Comparison of ENCODE assay signal across 9 mouse cellular contexts in genomic region chr8:13412891-13413558, GRCm38 (mm10). TPM values are rescaled to one million over a fixed set of nuclear protein-coding genes. Genes with fewer than 3 reads are reported as not detected.
DNase-seq lines count a peak whose midpoint lies in the region; ATAC-seq and TF ChIP-seq lines count a peak whose summit lies in the region.
"Had no signal": no experiment of that assay in that cellular context is flagged by ENCODE, and none has a peak within 500 bp of the region (broad histone marks: within the 10 kb centered on the region; RNA-seq: fewer than 3 reads in every experiment).

No protein-coding gene starts in this region.

- H3K4me3 ChIP-seq in thymus, adult 2 months (ENCODE audit: control insufficient read depth, insufficient read depth, low read length): no peak overlapping the region
- no peak overlapping the region for H3K4me3 ChIP-seq in liver, adult 2 months (ENCODE audit: insufficient read depth, low read depth, low read length)
- no peak overlapping the region for H3K4me3 ChIP-seq in neural tube, embryonic 15.5 days (replicated peaks)
- H3K4me3 ChIP-seq: heart, embryonic 13.5 days had no signal

- 0 out of 2 replicates have a peak, but pooled peaks have one; percentile 5 for ATAC-seq in neural tube, embryonic 15.5 days (ENCODE audit: low FRiP score)

- no peaks in the 10 kb centered on the region for H3K4me1 ChIP-seq in thymus, adult 2 months (replicated peaks; ENCODE audit: control insufficient read depth, insufficient read depth, low read length)
- no peaks in the 10 kb centered on the region for H3K4me1 ChIP-seq in liver, adult 2 months (ENCODE audit: control insufficient read depth, insufficient read depth, low read length)
- H3K4me1 ChIP-seq in neural tube, embryonic 15.5 days: no peaks in the 10 kb centered on the region
- H3K4me1 ChIP-seq: heart, embryonic 13.5 days had no signal

- H3K27ac ChIP-seq in thymus, adult 2 months (ENCODE audit: control insufficient read depth, insufficient read depth, low read length): no peak overlapping the region
- no peak overlapping the region for H3K27ac ChIP-seq in liver, adult 2 months (replicated peaks; ENCODE audit: insufficient read depth, low read depth, low read length)
- H3K27ac ChIP-seq in neural tube, embryonic 15.5 days (replicated peaks): no peak overlapping the region
- H3K27ac ChIP-seq: heart, embryonic 13.5 days had no signal

- DNase-seq in thymus, adult 2 months: peak; percentile 66
- DNase-seq in thymus, adult 18-20 months: no peak
- peak; percentile 69 for DNase-seq in adrenal gland, postnatal 14 days
- peak; percentile 51 for DNase-seq in embryo, embryonic 11.5 days (ENCODE audit: low read depth, low spot score)
- DNase-seq in kidney, adult 18-20 months: peak; percentile 54
- peak; percentile 36 for DNase-seq in liver, adult 2 months (ENCODE audit: extremely low read depth, low read depth, low spot score)
- peak; percentile 31 for DNase-seq in yolk sac, embryonic 10.5 days (ENCODE audit: low spot score)

- H3K9ac ChIP-seq in liver, adult 2 months (ENCODE audit: low read depth, low read length): no peak overlapping the region
- no peak overlapping the region for H3K9ac ChIP-seq in neural tube, embryonic 15.5 days (replicated peaks)
- H3K9ac ChIP-seq: heart, embryonic 13.5 days had no signal

- TF ChIP-seq CTCF in thymus, adult 2 months (IDR thresholded peaks at IDR 0.05; ENCODE audit: borderline replicate concordance, control insufficient read depth, extremely low read depth, insufficient read depth, low read length, poor library complexity): peak; percentile 64; the same call in 1 of the 2 replicates
- peak; percentile 90 for TF ChIP-seq CTCF in liver, adult 2 months (IDR thresholded peaks at IDR 0.05; ENCODE audit: low read depth, low read length)

- 65% methylated on average over 13 of the region's 13 CpGs for WGBS in thymus, adult 2 months
- WGBS in liver, adult 2 months: 61% methylated on average over 13 of the region's 13 CpGs
- WGBS in neural tube, embryonic 15.5 days: 61% methylated on average over 13 of the region's 13 CpGs

- no peaks in the 10 kb centered on the region for H3K9me3 ChIP-seq in neural tube, embryonic 15.5 days (replicated peaks)
- H3K9me3 ChIP-seq: heart, embryonic 13.5 days had no signal

- H3K79me2 ChIP-seq in liver, adult 2 months (ENCODE audit: control insufficient read depth, insufficient read depth, low read length): no peaks in the 10 kb centered on the region

- H3K4me2 ChIP-seq in neural tube, embryonic 15.5 days: no peak overlapping the region
- H3K4me2 ChIP-seq: heart, embryonic 13.5 days had no signal

- TF ChIP-seq POLR2A in thymus, adult 2 months (IDR thresholded peaks at IDR 0.05; ENCODE audit: control insufficient read depth, extremely low read depth, insufficient read depth, low read length, poor library complexity): no peak
- no peak for TF ChIP-seq POLR2A in liver, adult 2 months (IDR thresholded peaks at IDR 0.05; ENCODE audit: extremely low read depth, insufficient read depth, low read length)

- H3K27me3 ChIP-seq in thymus, adult 2 months (ENCODE audit: control insufficient read depth, insufficient read depth, low read length): no peaks in the 10 kb centered on the region
- no peaks in the 10 kb centered on the region for H3K27me3 ChIP-seq in liver, adult 2 months (ENCODE audit: control insufficient read depth, insufficient read depth, low read length)
- H3K27me3 ChIP-seq in neural tube, embryonic 15.5 days (replicated peaks): no peaks in the 10 kb centered on the region

- no peaks in the 10 kb centered on the region for H3K36me3 ChIP-seq in thymus, adult 2 months (ENCODE audit: control insufficient read depth, insufficient read depth, low read length)
- H3K36me3 ChIP-seq in liver, adult 2 months (ENCODE audit: control insufficient read depth, insufficient read depth, low read length): no peaks in the 10 kb centered on the region
- H3K36me3 ChIP-seq in neural tube, embryonic 15.5 days: no peaks in the 10 kb centered on the region
- H3K36me3 ChIP-seq: heart, embryonic 13.5 days had no signal

RNA-seq across cellular contexts. Expression of gene Grk1, which starts 8.1 kb away (rescaled TPM):
- polyA plus RNA-seq in thymus, adult 2 months (2012; rRNA removed): 0.05 and 0.09 TPM in 2 replicates
- 0.08 TPM in 1 of 2 replicates, not detected in the other for total RNA-seq in adrenal gland, postnatal 14 days (2021)
- not detected in 2 replicates for total RNA-seq in liver, adult 2 months (2014; rRNA removed)
- polyA plus RNA-seq in liver, adult 2 months (2012; rRNA removed): not detected in 2 replicates
- not detected in 2 replicates for polyA plus RNA-seq in neural tube, embryonic 15.5 days (2015; fragmentation: Nextera tagmentation; extraction: Ambion mirVana)
- polyA plus RNA-seq: heart, embryonic 13.5 days had no signal

RNA-seq across cellular contexts. Expression of gene Atp4b, which starts 16.4 kb away (rescaled TPM):
- polyA plus RNA-seq in thymus, adult 2 months (2012; rRNA removed): 0.65 and 0.71 TPM in 2 replicates
- not detected in 2 replicates for total RNA-seq in adrenal gland, postnatal 14 days (2021)
- not detected in 2 replicates for total RNA-seq in liver, adult 2 months (2014; rRNA removed)
- not detected in 2 replicates for polyA plus RNA-seq in liver, adult 2 months (2012; rRNA removed)
- not detected in 2 replicates for polyA plus RNA-seq in neural tube, embryonic 15.5 days (2015; fragmentation: Nextera tagmentation; extraction: Ambion mirVana)

RNA-seq across cellular contexts. Expression of gene Tmem255b, which starts 22.0 kb away (rescaled TPM):
- polyA plus RNA-seq in thymus, adult 2 months (2012; rRNA removed): 4.8 and 5.5 TPM in 2 replicates
- total RNA-seq in adrenal gland, postnatal 14 days (2021): 3.1 and 3.6 TPM in 2 replicates
- not detected in 2 replicates for total RNA-seq in liver, adult 2 months (2014; rRNA removed)
- 0.19 and 0.35 TPM in 2 replicates for polyA plus RNA-seq in liver, adult 2 months (2012; rRNA removed)
- 2.1 and 2.9 TPM in 2 replicates for polyA plus RNA-seq in neural tube, embryonic 15.5 days (2015; fragmentation: Nextera tagmentation; extraction: Ambion mirVana)

Comparison
In these comparisons a context has a peak if more than half of its experiments do, and no peak if none do; other contexts are left out.
1. DNase-seq: peak in thymus, adult 2 months (single experiment), adrenal gland, postnatal 14 days (single experiment), embryo, embryonic 11.5 days (single experiment), kidney, adult 18-20 months (single experiment), liver, adult 2 months (single experiment) and yolk sac, embryonic 10.5 days (single experiment); none in thymus, adult 18-20 months (0 of 2).